Mouse (Mus musculus): ENCODE data around the gene Wdfy2.
A peak's percentile ranks its signal among the peaks of the same experiment; 100 is the strongest.

Wdfy2 gene

GRCm38 (mm10) chr14:62845011-62845840 is 7.7 kb downstream of the Wdfy2 start:
- peak; percentile 25 to 51 for DNase-seq

GRCm38 (mm10) chr14:62850980-62851379 is 13.5 kb downstream of the Wdfy2 start:
- DNase-seq = peak; percentile 30 to 52

- no peak for DNase-seq
Measured at GRCm38 (mm10) chr14:62852840-62853239, 15.4 kb downstream of the Wdfy2 start.

GRCm38 (mm10) chr14:62855077-62855835 is 17.8 kb downstream of the Wdfy2 start:
- no peak for DNase-seq

- peak in 1 of 2 experiments; percentile 43 for DNase-seq
Measured at GRCm38 (mm10) chr14:62855863-62856262, 18.4 kb downstream of the Wdfy2 start.

GRCm38 (mm10) chr14:62856490-62856889 is 19.0 kb downstream of the Wdfy2 start:
- DNase-seq = no peak

- no peak for DNase-seq
Measured at GRCm38 (mm10) chr14:62857879-62858278, 20.4 kb downstream of the Wdfy2 start.

GRCm38 (mm10) chr14:62858311-62858710 is 20.8 kb downstream of the Wdfy2 start:
- DNase-seq = no peak

- no peak for DNase-seq
Measured at GRCm38 (mm10) chr14:62862564-62862963, 25.1 kb downstream of the Wdfy2 start.

- no peak for DNase-seq
Measured at GRCm38 (mm10) chr14:62864254-62864653, 26.8 kb downstream of the Wdfy2 start.

- no peak for DNase-seq
Measured at GRCm38 (mm10) chr14:62865405-62865804, 27.9 kb downstream of the Wdfy2 start.

GRCm38 (mm10) chr14:62867069-62867468 is 29.6 kb downstream of the Wdfy2 start:
- no peak for DNase-seq

- DNase-seq = no peak
Measured at GRCm38 (mm10) chr14:62867576-62867975, 30.1 kb downstream of the Wdfy2 start.

GRCm38 (mm10) chr14:62868254-62868653 is 30.8 kb downstream of the Wdfy2 start:
- DNase-seq = no peak

GRCm38 (mm10) chr14:62870238-62870638 is 32.8 kb downstream of the Wdfy2 start:
- DNase-seq = no peak

- DNase-seq = no peak
Measured at GRCm38 (mm10) chr14:62871431-62871830, 34.0 kb downstream of the Wdfy2 start.

- DNase-seq = no peak
Measured at GRCm38 (mm10) chr14:62871932-62872331, 34.5 kb downstream of the Wdfy2 start.

GRCm38 (mm10) chr14:62873820-62874219 is 36.3 kb downstream of the Wdfy2 start:
- no peak for DNase-seq

GRCm38 (mm10) chr14:62874348-62874747 is 36.9 kb downstream of the Wdfy2 start:
- no peak for DNase-seq

GRCm38 (mm10) chr14:62878076-62878475 is 40.6 kb downstream of the Wdfy2 start:
- no peak for DNase-seq

- no peak for DNase-seq
Measured at GRCm38 (mm10) chr14:62878634-62879430, 41.4 kb downstream of the Wdfy2 start.

- DNase-seq = peak; percentile 78 to 83
Measured at GRCm38 (mm10) chr14:62879497-62879896, 42.0 kb downstream of the Wdfy2 start.

Data from kidney, postnatal 4 days (tissue).